Mouse (Mus musculus): ENCODE results near the gene Gyg. TPM values are rescaled to one million over a fixed set of nuclear protein-coding genes. Genes with fewer than 3 reads are reported as not detected.
"Not testable (repeated sequence)": the region's sequence is repeated elsewhere in the genome, so short reads cannot be mapped to it uniquely, and the experiment has no call there.

Gyg gene
- polyA plus RNA-seq, 1 experiment from 2014 or later: 686 TPM

DNA sequence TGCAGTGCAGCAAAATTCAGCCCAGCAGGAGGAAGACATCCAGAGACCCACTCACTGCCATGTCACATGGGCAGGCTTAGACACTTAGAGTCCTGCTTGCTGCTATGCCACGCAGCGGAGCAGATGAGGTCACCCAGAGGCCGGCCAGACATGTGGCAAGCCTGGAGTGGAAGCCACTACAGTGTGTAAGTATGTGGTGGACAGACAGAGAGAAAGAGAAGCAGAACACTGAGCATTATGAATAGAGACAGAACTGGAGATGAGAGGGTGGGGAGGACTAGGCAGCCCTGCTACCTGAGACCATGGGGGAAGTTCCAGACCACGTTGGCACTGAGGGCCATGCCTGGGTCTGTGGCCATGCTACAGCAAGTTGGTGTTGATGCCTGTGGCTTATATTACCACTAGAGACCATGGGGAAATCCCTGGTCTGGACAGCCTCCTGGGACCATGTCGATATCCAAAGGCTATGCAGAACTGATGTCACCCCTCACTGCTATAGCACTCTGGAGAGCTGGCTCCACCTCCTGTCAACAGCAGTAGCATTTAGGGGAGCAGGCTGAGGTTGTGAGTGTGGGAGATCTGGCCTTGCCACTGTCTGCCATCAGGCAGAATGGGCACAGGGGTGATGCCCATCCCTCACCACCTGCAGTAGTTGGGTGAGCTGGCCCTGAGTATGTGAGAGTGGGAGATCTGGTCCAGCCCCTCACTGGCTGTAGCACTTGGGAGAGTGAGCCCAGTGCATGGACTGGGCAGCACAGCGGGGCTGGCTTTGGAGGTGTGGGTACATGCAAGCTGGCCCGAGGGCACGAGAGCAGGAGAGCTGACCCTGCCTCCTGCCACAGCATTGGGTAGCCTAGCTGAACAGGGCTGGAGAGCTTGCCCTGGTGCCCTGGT is 24.4 kb downstream of the Gyg start:
- no peaks in the 10 kb centered on the region for H3K9me3 ChIP-seq
- H3K4me3 ChIP-seq: no peak overlapping the region
- H3K36me3 ChIP-seq: peaks cover 95% of the 10 kb centered on the region
- peak overlapping the region; percentile 91 for H3K27ac ChIP-seq (replicated peaks)
- peak overlapping the region; percentile 45 for H3K9ac ChIP-seq
- no peak overlapping the region; the same call in 1 of the 2 replicates for H3K4me2 ChIP-seq
- no peaks in the 10 kb centered on the region for H3K27me3 ChIP-seq (replicated peaks)
- H3K4me1 ChIP-seq: peaks cover 72% of the 10 kb centered on the region
- 39% methylated on average over 8 of the region's 8 CpGs for WGBS
- ATAC-seq (ENCODE audit: extremely low read depth, insufficient number of reproducible peaks, low FRiP score, low TSS enrichment): peak; percentile 53

DNA sequence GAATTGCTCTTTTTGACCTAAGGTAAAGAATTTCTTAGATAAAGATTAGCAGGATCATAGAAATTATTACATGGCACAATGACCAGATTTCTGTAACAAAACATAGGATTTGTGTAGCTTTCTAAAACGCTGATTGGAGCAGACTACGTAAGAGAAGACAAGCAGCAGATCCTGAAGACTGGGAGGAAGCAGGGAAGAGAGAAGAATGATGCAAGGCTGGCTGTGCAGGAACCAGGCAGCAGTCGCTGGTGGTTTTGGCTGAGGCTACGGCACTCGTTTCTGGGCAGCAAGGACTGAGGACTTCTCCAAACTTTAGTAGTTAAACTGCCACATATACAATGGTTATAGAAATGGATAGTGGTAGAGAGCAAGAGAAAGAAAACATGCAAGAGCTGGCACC is 25.6 kb downstream of the Gyg start:
- peak overlapping the region; percentile 91 for H3K27ac ChIP-seq (replicated peaks)
- 81% methylated on average over 5 of the region's 5 CpGs for WGBS
- H3K9me3 ChIP-seq: no peaks in the 10 kb centered on the region
- peak overlapping the region; percentile 11; the same call in 1 of the 2 replicates for H3K9ac ChIP-seq
- H3K36me3 ChIP-seq: peaks cover 91% of the 10 kb centered on the region
- H3K4me3 ChIP-seq: no peak overlapping the region
- H3K27me3 ChIP-seq (replicated peaks): no peaks in the 10 kb centered on the region
- H3K4me2 ChIP-seq: no peak overlapping the region
- ATAC-seq (ENCODE audit: extremely low read depth, insufficient number of reproducible peaks, low FRiP score, low TSS enrichment): no peak
- peaks cover 60% of the 10 kb centered on the region for H3K4me1 ChIP-seq

DNA sequence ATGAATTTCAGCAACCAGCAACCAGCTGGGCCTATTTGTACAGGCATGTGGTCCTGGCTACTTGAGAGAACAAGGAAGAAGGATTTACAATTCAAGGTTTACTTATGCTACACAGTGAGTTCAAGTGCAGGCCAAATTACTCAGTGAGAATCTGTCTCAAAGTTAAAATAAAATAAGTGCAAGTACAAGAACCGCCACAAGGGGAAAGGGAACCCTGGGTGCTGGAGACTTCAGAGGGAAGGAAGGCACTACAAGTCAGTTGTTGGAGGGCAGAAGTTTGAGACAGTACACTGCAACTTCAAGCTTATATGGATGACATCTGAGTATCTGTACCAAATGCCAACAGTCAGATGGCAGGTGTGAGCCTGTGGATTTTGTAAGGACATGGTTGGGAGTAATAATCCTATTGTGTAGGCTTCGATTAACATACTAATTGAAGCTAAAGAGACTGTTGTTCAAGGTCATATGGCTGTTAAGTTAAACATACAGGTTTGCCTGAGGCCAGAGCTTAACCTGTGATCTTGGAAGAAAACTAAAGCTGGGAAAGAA is 28.0 kb downstream of the Gyg start:
- Histone ChIP-seq H3K27me3 (replicated peaks) (no peaks in the 10 kb centered on the region), H3K4me2 (no peak overlapping the region), H3K36me3 (peaks cover 87% of the 10 kb centered on the region), H3K4me1 (peaks cover 40% of the 10 kb centered on the region), H3K27ac (replicated peaks) (no peak overlapping the region), H3K9ac (no peak overlapping the region), H3K4me3 (no peak overlapping the region), H3K9me3 (no peaks in the 10 kb centered on the region)
- 77% methylated on average over 2 of the region's 2 CpGs for WGBS
- no peak for ATAC-seq (ENCODE audit: extremely low read depth, insufficient number of reproducible peaks, low FRiP score, low TSS enrichment)

DNA sequence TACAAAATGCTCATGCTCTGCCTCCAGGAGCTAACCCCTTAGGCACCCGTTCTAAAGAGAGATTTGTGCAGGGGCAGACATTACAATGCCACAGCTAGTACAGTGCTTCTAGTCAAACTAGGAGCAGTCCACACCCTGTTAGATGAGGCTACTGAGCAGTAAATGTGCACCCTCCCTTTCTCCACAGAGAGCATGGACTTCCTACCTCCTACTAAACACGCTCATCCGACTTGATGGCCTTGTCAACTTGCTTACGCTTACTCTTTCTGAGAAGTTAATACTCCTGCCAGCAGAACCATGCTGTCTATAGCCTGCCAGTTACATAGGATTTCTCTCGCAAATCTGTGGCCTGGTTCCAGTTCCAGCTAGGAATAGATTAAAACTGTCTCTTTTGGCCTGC is 29.5 kb downstream of the Gyg start:
- Histone ChIP-seq H3K4me3 (no peak overlapping the region), H3K27ac (replicated peaks) (no peak overlapping the region), H3K4me2 (no peak overlapping the region), H3K4me1 (peaks cover 28% of the 10 kb centered on the region), H3K9me3 (no peaks in the 10 kb centered on the region), H3K36me3 (peaks cover 86% of the 10 kb centered on the region), H3K27me3 (replicated peaks) (no peaks in the 10 kb centered on the region), H3K9ac (no peak overlapping the region)
- 80% methylated on average over 5 of the region's 5 CpGs for WGBS
- ATAC-seq (ENCODE audit: extremely low read depth, insufficient number of reproducible peaks, low FRiP score, low TSS enrichment): no peak

DNA sequence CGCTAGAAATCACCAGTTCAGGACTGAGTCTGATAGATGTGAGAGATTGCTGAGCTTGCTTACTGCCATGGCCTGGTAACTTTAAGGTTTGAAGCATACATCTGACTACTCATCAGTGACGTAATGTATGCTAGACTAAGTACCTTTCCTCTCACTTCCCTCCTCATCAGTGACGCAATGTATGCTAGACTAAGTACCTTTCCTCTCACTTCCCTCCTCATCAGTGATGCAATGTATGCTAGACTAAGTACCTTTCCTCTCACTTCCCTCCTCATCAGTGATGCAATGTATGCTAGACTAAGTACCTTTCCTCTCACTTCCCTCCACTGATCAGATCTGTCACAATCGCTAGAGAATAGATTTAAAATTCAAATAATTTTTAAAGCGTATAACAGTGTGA is 33.5 kb downstream of the Gyg start:
- H3K27ac ChIP-seq (replicated peaks); ATAC-seq (ENCODE audit: extremely low read depth, insufficient number of reproducible peaks, low FRiP score, low TSS enrichment); H3K4me2 ChIP-seq; H3K9me3 ChIP-seq; H3K4me1 ChIP-seq; H3K27me3 ChIP-seq (replicated peaks); H3K9ac ChIP-seq; H3K4me3 ChIP-seq: not testable (repeated sequence)
- H3K36me3 ChIP-seq: peaks cover 69% of the 10 kb centered on the region
- 80% methylated on average over 5 of the region's 5 CpGs for WGBS

DNA sequence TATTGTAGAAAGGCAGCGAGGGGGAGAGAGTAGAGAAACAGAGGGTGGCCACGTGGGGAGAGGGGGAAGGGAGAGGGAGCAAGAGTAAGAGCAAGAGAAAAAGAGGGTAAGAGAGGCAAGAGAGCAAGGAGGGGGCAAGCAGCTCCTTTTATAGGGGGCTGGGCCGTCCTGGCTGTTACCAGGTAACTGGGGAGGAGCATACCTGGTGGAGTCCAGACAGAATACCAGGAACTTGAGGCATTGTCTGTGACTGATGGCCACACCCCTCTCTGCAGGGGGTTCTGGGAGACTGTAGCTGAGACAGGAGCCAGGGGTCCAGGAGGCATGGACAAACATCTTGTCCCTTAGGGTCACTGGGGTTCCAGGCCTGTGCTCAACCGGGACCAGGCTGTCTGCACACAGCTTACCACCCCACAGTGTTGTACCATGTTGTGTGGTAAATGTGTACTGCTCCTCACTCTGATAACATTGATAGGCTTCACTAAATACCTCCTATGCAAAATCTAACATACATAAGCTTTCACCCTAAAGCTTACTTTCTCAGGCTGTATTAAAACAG is 35.4 kb downstream of the Gyg start:
- Histone ChIP-seq H3K36me3 (peaks cover 55% of the 10 kb centered on the region), H3K9ac (no peak overlapping the region), H3K4me1 (no peaks in the 10 kb centered on the region), H3K9me3 (no peaks in the 10 kb centered on the region), H3K27ac (replicated peaks) (peak overlapping the region; percentile 45; the same call in 1 of the 2 replicates), H3K4me3 (no peak overlapping the region), H3K27me3 (replicated peaks) (no peaks in the 10 kb centered on the region), H3K4me2 (no peak overlapping the region)
- WGBS: 66% methylated on average over 4 of the region's 4 CpGs
- ATAC-seq (ENCODE audit: extremely low read depth, insufficient number of reproducible peaks, low FRiP score, low TSS enrichment): peak; percentile 46; the same call in 1 of the 2 replicates

DNA sequence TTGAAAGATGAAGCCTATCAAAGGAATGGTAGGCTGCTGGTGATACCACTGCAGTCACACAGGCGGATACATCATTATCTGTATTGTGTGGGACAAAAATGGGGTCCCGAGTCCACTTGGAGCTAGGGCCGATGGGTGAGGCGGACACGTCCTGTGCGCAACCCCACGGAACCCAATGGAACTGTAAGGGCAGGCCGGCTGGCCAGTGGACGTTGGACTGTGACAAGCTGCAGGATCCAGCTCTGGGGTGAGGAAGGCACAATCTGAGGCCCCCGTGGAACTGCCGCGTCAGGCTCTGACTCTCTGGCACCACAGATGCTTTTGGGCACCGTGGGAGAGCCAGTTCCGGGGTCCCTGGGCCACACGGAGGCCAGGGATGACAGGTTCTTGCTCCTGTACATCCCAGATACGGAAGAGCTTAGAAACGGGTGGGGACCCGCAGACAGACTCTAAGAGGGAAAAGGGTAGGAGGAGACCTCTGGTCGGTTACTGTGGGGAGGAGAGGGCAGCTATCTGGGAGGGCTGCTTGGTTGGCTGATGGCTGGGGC is 36.0 kb downstream of the Gyg start:
- H3K27me3 ChIP-seq (replicated peaks): no peaks in the 10 kb centered on the region
- no peak overlapping the region for H3K9ac ChIP-seq
- peak overlapping the region; percentile 45; the same call in 1 of the 2 replicates for H3K27ac ChIP-seq (replicated peaks)
- WGBS: 71% methylated on average over 19 of the region's 19 CpGs
- H3K4me3 ChIP-seq: no peak overlapping the region
- H3K4me2 ChIP-seq: no peak overlapping the region
- H3K4me1 ChIP-seq: no peaks in the 10 kb centered on the region
- peaks cover 55% of the 10 kb centered on the region for H3K36me3 ChIP-seq
- ATAC-seq (ENCODE audit: extremely low read depth, insufficient number of reproducible peaks, low FRiP score, low TSS enrichment): no peak
- no peaks in the 10 kb centered on the region for H3K9me3 ChIP-seq

DNA sequence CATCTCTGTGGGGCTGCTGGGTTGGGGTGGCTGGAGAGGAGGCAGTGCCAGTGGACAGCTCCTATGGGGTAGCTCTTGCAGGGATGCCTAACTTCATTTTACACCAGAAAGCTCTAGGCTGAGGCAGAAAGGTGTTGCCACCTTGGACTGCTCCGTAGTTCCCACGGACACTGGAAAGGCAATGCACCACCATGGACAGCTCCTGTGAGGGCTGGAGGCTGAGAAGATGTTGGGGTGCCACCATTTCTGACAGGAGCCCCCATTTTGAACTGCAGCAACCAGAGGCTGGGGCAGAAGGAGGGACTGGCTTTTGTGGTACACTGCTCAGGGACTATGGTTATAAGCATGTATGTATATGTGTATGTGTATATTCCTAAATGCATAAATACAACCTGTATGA is 43.2 kb downstream of the Gyg start:
- peaks cover 69% of the 10 kb centered on the region for H3K36me3 ChIP-seq
- H3K9ac ChIP-seq: no peak overlapping the region
- H3K27ac ChIP-seq (replicated peaks): no peak overlapping the region
- ATAC-seq (ENCODE audit: extremely low read depth, insufficient number of reproducible peaks, low FRiP score, low TSS enrichment): no peak
- WGBS: 90% methylated on average over 2 of the region's 2 CpGs
- H3K4me1 ChIP-seq: no peaks in the 10 kb centered on the region
- no peak overlapping the region for H3K4me3 ChIP-seq
- H3K9me3 ChIP-seq: no peaks in the 10 kb centered on the region
- H3K27me3 ChIP-seq (replicated peaks): no peaks in the 10 kb centered on the region
- H3K4me2 ChIP-seq: no peak overlapping the region

DNA sequence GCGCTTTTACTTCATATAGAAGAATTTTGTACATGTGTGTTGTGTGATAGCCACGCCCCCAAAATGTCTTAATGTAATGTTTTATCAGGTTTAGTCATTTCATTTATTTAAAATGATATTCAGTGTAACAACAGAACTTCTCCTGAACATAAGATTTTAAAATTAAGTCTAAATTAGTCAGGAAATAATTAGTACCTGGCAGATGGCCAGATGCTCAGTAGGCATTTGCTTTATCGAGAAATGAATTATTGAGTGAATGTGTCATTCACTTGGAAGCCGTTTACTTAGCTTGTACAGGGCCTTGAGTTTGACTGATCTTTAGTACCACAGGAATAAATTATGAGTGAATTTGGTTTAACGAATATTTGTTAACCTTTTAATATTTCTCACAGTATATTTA is 46.2 kb downstream of the Gyg start:
- H3K27me3 ChIP-seq (replicated peaks): no peaks in the 10 kb centered on the region
- WGBS: 90% methylated on average over 5 of the region's 5 CpGs
- no peaks in the 10 kb centered on the region for H3K9me3 ChIP-seq
- H3K4me1 ChIP-seq: peaks cover 4% of the 10 kb centered on the region; the same call in 1 of the 2 replicates
- H3K4me2 ChIP-seq: no peak overlapping the region
- H3K9ac ChIP-seq: no peak overlapping the region
- H3K27ac ChIP-seq (replicated peaks): no peak overlapping the region
- no peak for ATAC-seq (ENCODE audit: extremely low read depth, insufficient number of reproducible peaks, low FRiP score, low TSS enrichment)
- H3K36me3 ChIP-seq: peaks cover 66% of the 10 kb centered on the region
- no peak overlapping the region for H3K4me3 ChIP-seq

DNA sequence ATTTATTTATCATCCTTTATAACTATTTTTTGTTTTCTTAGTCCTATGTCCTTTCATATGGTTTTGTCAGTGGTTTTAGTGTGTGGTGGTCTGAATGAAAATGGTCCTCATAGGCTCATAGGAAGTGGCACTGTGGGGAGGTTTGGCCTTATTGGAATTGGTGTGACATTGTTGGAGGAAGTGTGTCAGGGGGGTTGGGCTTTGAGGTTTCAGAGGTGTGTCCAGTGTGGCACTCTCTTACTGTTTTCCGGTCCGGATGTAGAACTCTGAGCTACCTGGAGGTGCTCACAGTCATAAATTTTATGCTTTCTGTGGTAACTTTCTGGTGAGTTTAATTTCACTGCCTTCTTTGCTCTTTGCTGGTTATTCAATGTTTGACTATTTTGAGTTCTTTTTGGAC is 50.3 kb downstream of the Gyg start:
- no peak overlapping the region for H3K9ac ChIP-seq
- WGBS: 85% methylated on average over 2 of the region's 2 CpGs
- no peak for ATAC-seq (ENCODE audit: extremely low read depth, insufficient number of reproducible peaks, low FRiP score, low TSS enrichment)
- H3K9me3 ChIP-seq: no peaks in the 10 kb centered on the region
- peaks cover 6% of the 10 kb centered on the region; the same call in 1 of the 2 replicates for H3K4me1 ChIP-seq
- no peaks in the 10 kb centered on the region for H3K27me3 ChIP-seq (replicated peaks)
- peaks cover 53% of the 10 kb centered on the region for H3K36me3 ChIP-seq
- no peak overlapping the region for H3K4me3 ChIP-seq
- no peak overlapping the region for H3K4me2 ChIP-seq
- H3K27ac ChIP-seq (replicated peaks): no peak overlapping the region

DNA sequence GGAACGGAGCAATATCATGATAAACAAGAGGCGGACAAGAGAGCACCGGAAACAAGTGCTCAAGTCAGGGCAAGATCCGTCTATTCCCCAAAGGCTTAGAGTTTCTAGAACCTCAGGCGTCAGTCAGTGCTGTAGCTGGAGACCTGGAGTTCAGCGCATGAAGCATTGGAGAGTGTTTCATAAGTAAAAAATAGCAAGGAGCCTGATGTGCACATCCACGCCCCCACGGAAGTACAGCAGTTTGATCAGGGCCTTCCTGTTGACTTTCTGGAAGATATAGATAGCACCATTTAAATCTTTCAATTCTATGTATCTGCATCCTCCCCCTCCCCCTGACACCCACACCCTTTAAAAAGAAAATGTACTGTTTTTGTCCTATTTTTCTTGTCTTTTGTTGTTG is 50.8 kb downstream of the Gyg start:
- Histone ChIP-seq H3K4me2 (no peak overlapping the region), H3K27ac (replicated peaks) (0 out of 2 replicates have a peak overlapping the region, but pooled peaks have one; percentile 20), H3K4me3 (no peak overlapping the region), H3K9ac (no peak overlapping the region), H3K27me3 (replicated peaks) (no peaks in the 10 kb centered on the region), H3K4me1 (peaks cover 6% of the 10 kb centered on the region; the same call in 1 of the 2 replicates), H3K9me3 (no peaks in the 10 kb centered on the region), H3K36me3 (peaks cover 48% of the 10 kb centered on the region)
- 64% methylated on average over 8 of the region's 8 CpGs for WGBS
- ATAC-seq (ENCODE audit: extremely low read depth, insufficient number of reproducible peaks, low FRiP score, low TSS enrichment): no peak
